Comparison of ENCODE assay signal across 23 mouse cellular contexts in genomic region chr2:31767104-31767503, GRCm38 (mm10). TPM values are rescaled to one million over a fixed set of nuclear protein-coding genes. Genes with fewer than 3 reads are reported as not detected.
A peak's percentile ranks its signal among the peaks of the same experiment; 100 is the strongest.
DNase-seq lines count a peak whose midpoint lies in the region; ATAC-seq and TF ChIP-seq lines count a peak whose summit lies in the region.
"Had no signal": no experiment of that assay in that cellular context is flagged by ENCODE, and none has a peak within 500 bp of the region (broad histone marks: within the 10 kb centered on the region; RNA-seq: fewer than 3 reads in every experiment).

No protein-coding gene starts in this region.

- peaks cover 95% of the 10 kb centered on the region for H3K4me1 ChIP-seq in heart, embryonic 12.5 days (replicated peaks)
- H3K4me1 ChIP-seq in midbrain, embryonic 16.5 days (ENCODE audit: control insufficient read depth, insufficient read depth, low read length) = peaks cover 29% of the 10 kb centered on the region
- H3K4me1 ChIP-seq in midbrain, embryonic 15.5 days = peaks cover 32% of the 10 kb centered on the region
- peaks cover 80% of the 10 kb centered on the region for H3K4me1 ChIP-seq in stomach, embryonic 16.5 days (ENCODE audit: control insufficient read depth, insufficient read depth, low read length)

- no peak overlapping the region for H3K9ac ChIP-seq in heart, embryonic 12.5 days
- H3K9ac ChIP-seq in midbrain, embryonic 16.5 days (ENCODE audit: low read depth, low read length) = no peak overlapping the region
- no peak overlapping the region for H3K9ac ChIP-seq in midbrain, embryonic 15.5 days
- H3K9ac ChIP-seq in stomach, embryonic 16.5 days (ENCODE audit: low read length) = no peak overlapping the region
- H3K9ac ChIP-seq: forebrain, postnatal 0 days; limb, embryonic 15.5 days; liver, postnatal 0 days had no signal

- H3K27me3 ChIP-seq in heart, embryonic 12.5 days (replicated peaks) = no peaks in the 10 kb centered on the region
- no peaks in the 10 kb centered on the region for H3K27me3 ChIP-seq in midbrain, embryonic 16.5 days (ENCODE audit: control insufficient read depth, insufficient read depth, low read depth, low read length)
- no peaks in the 10 kb centered on the region for H3K27me3 ChIP-seq in midbrain, embryonic 15.5 days (replicated peaks)
- H3K27me3 ChIP-seq in stomach, embryonic 16.5 days (ENCODE audit: control insufficient read depth, insufficient read depth, low read length) = no peaks in the 10 kb centered on the region
- H3K27me3 ChIP-seq: limb, embryonic 15.5 days had no signal

- WGBS in heart, embryonic 12.5 days = 85% methylated on average over 6 of the region's 6 CpGs
- 98% methylated on average over 6 of the region's 6 CpGs for WGBS in midbrain, embryonic 16.5 days
- 96% methylated on average over 6 of the region's 6 CpGs for WGBS in midbrain, embryonic 15.5 days
- WGBS in stomach, embryonic 16.5 days = 91% methylated on average over 6 of the region's 6 CpGs

- no peak overlapping the region for H3K4me2 ChIP-seq in heart, embryonic 12.5 days
- H3K4me2 ChIP-seq in midbrain, embryonic 16.5 days (ENCODE audit: low read length) = no peak overlapping the region
- H3K4me2 ChIP-seq in midbrain, embryonic 15.5 days = no peak overlapping the region
- H3K4me2 ChIP-seq in stomach, embryonic 16.5 days (ENCODE audit: low read depth, low read length) = no peak overlapping the region
- H3K4me2 ChIP-seq: limb, embryonic 15.5 days had no signal

- 0 out of 2 replicates have a peak overlapping the region, but pooled peaks have one; percentile 34 for H3K27ac ChIP-seq in heart, embryonic 12.5 days (ENCODE audit: poor library complexity, severe bottlenecking)
- H3K27ac ChIP-seq in layer of hippocampus, adult 2 months = peak overlapping the region; percentile 32; the same call in 1 of the 2 replicates
- H3K27ac ChIP-seq in midbrain, embryonic 16.5 days (ENCODE audit: low read length) = no peak overlapping the region
- H3K27ac ChIP-seq in midbrain, embryonic 15.5 days = no peak overlapping the region
- H3K27ac ChIP-seq in stomach, embryonic 16.5 days (ENCODE audit: low read length) = 0 out of 2 replicates have a peak overlapping the region, but pooled peaks have one; percentile 33
- H3K27ac ChIP-seq: limb, embryonic 15.5 days had no signal

- no peak for TF ChIP-seq CTCF in layer of hippocampus, adult 2 months (conservative IDR thresholded peaks at IDR 0.05)

- no peaks in the 10 kb centered on the region for H3K9me3 ChIP-seq in heart, embryonic 12.5 days (replicated peaks)
- H3K9me3 ChIP-seq in midbrain, embryonic 16.5 days (replicated peaks; ENCODE audit: control insufficient read depth, low read length, poor library complexity, severe bottlenecking) = no peaks in the 10 kb centered on the region
- H3K9me3 ChIP-seq in midbrain, embryonic 15.5 days = no peaks in the 10 kb centered on the region
- no peaks in the 10 kb centered on the region for H3K9me3 ChIP-seq in stomach, embryonic 16.5 days (replicated peaks; ENCODE audit: control insufficient read depth, low read length)
- H3K9me3 ChIP-seq: limb, embryonic 15.5 days had no signal

- no peak for DNase-seq in heart, postnatal 36 days
- DNase-seq in layer of hippocampus, adult 2 months (ENCODE audit: low spot score in 2 of 2) = no peak
- DNase-seq in layer of hippocampus, postnatal 36 days = no peak
- DNase-seq in cerebellum, postnatal 14 days = no peak
- DNase-seq: adrenal gland, adult 2 months; cerebellum, adult 8-10 months; forebrain, postnatal 0 days; heart, postnatal 4 days; kidney, adult 18-20 months; kidney, postnatal 14 days; liver, postnatal 0 days; right cerebral cortex, adult 18-20 months; thymus, postnatal 36 days had no signal

- ATAC-seq in heart, embryonic 12.5 days (ENCODE audit: insufficient number of reproducible peaks, low FRiP score) = no peak
- ATAC-seq in midbrain, embryonic 16.5 days = peak; percentile 64
- no peak; the same call in 1 of the 2 replicates for ATAC-seq in midbrain, embryonic 15.5 days (replicated peaks)
- ATAC-seq in stomach, embryonic 16.5 days (ENCODE audit: insufficient read depth, low FRiP score) = no peak
- ATAC-seq: forebrain, postnatal 0 days; liver, postnatal 0 days had no signal

- 0 out of 2 replicates have a peak, but pooled peaks cover 2% of the 10 kb centered on the region for H3K36me3 ChIP-seq in heart, embryonic 12.5 days
- H3K36me3 ChIP-seq in midbrain, embryonic 16.5 days (ENCODE audit: control insufficient read depth, insufficient read depth, low read length) = no peaks in the 10 kb centered on the region
- no peaks in the 10 kb centered on the region for H3K36me3 ChIP-seq in midbrain, embryonic 15.5 days (replicated peaks)
- H3K36me3 ChIP-seq in stomach, embryonic 16.5 days (ENCODE audit: control insufficient read depth, insufficient read depth, low read length) = no peaks in the 10 kb centered on the region
- H3K36me3 ChIP-seq: limb, embryonic 15.5 days had no signal

- no peak overlapping the region for H3K4me3 ChIP-seq in heart, embryonic 12.5 days
- H3K4me3 ChIP-seq in layer of hippocampus, adult 2 months = no peak overlapping the region
- H3K4me3 ChIP-seq in midbrain, embryonic 16.5 days (ENCODE audit: low read depth, low read length) = no peak overlapping the region
- no peak overlapping the region for H3K4me3 ChIP-seq in midbrain, embryonic 15.5 days
- no peak overlapping the region for H3K4me3 ChIP-seq in stomach, embryonic 16.5 days (replicated peaks; ENCODE audit: low read length)
- H3K4me3 ChIP-seq: limb, embryonic 15.5 days had no signal

- intact Hi-C loops in heart, postnatal 36 days (cut with DNase I) = no loop called here

RNA-seq across cellular contexts. Expression of gene Qrfp, which starts 43.3 kb away (rescaled TPM):
- 0.08 TPM in 1 of 2 replicates, not detected in the other for polyA plus RNA-seq in heart, embryonic 12.5 days (2016; fragmentation: Nextera tagmentation; extraction: Ambion mirVana)
- total RNA-seq in heart, postnatal 36 days (2021) = not detected
- not detected for total RNA-seq in layer of hippocampus, adult 2 months (2021)
- total RNA-seq in layer of hippocampus, postnatal 36 days (2021) = not detected
- polyA plus RNA-seq in midbrain, embryonic 16.5 days (2015; fragmentation: Nextera tagmentation; extraction: Ambion mirVana) = 0.14 and 0.18 TPM in 2 replicates
- polyA plus RNA-seq in midbrain, embryonic 15.5 days (2015; fragmentation: Nextera tagmentation; extraction: Ambion mirVana) = 0.05 and 0.09 TPM in 2 replicates
- 0.10 TPM in 1 of 2 replicates, not detected in the other for polyA plus RNA-seq in stomach, embryonic 16.5 days (2015; fragmentation: Nextera tagmentation; extraction: Ambion mirVana)
- total RNA-seq: adrenal gland, adult 2 months; heart, postnatal 4 days; layer of hippocampus, adult 8-10 months; left cerebral cortex, adult 18-20 months; left cerebral cortex, postnatal 36 days; midbrain, postnatal 0 days had no signal
- polyA plus RNA-seq: adrenal gland, adult 2 months; cortical plate, adult 2 months had no signal

Comparison
In these comparisons a context has a peak if more than half of its experiments do, and no peak if none do; other contexts are left out.
1. H3K27ac ChIP-seq: peak in heart, embryonic 12.5 days (single experiment), layer of hippocampus, adult 2 months (single experiment) and stomach, embryonic 16.5 days (single experiment); none in midbrain, embryonic 16.5 days (single experiment) and midbrain, embryonic 15.5 days (single experiment).